Mouse (Mus musculus) olfactory bulb, adult 2 months (tissue): ENCODE results near the gene Fstl1.

Experiments used
- CTCF ChIP-seq: fragments of 200-500 bp; IDR thresholded peaks from 2 replicates; pipeline ENCODE4 v1.5.1; 2012; ENCODE audit warnings: low read depth, mild to moderate bottlenecking, low read length, moderate library complexity; ENCODE audit not compliant: insufficient read depth
- POLR2A ChIP-seq: fragments of 200-500 bp; IDR thresholded peaks from 2 replicates; pipeline ENCODE4 v1.6.1; 2012; ENCODE audit warnings: mild to moderate bottlenecking, low read depth, low read length, moderate library complexity; ENCODE audit not compliant: insufficient read depth

GRCm38 (mm10) chr16:37817986-37818385, 41.3 kb downstream of the Fstl1 start:
- TF ChIP-seq POLR2A, result no peak
- TF ChIP-seq CTCF, result no peak
